Mouse (Mus musculus) embryonic facial prominence, embryonic 14.5 days (tissue): Measurements from ENCODE around the gene Zfp365. TPM values are rescaled to one million over a fixed set of nuclear protein-coding genes. Genes with fewer than 3 reads are reported as not detected.
A peak's percentile ranks its signal among the peaks of the same experiment; 100 is the strongest.

Experiments
- ATAC-seq: fragments of 200-750 bp; cut with Nextera tagmentation; 2 replicates; pipeline ENCODE4 v1.8.0; 2017; ENCODE audit warnings: low read depth, moderate number of reproducible peaks, moderate TSS enrichment
- DNase-seq: peaks from one replicate; pipeline ENCODE4 v3.0.0-alpha.2; 2015; ENCODE audit warnings: low spot score
- H3K27ac ChIP-seq: fragments of 300-500 bp; sonication (generic); replicated peaks from 2 replicates; pipeline ENCODE4 v1.5.1; 2014; ENCODE audit warnings: low read depth, mild to moderate bottlenecking, low read length, moderate library complexity
- H3K27me3 ChIP-seq: fragments of 300-500 bp; sonication (generic); replicated peaks from 2 replicates; pipeline ENCODE4 v1.6.1; 2014; ENCODE audit warnings: low read length; ENCODE audit not compliant: control insufficient read depth, insufficient read depth
- H3K36me3 ChIP-seq: fragments of 300-500 bp; sonication (generic); 2 replicates; pipeline ENCODE4 v1.6.1; 2014; ENCODE audit warnings: low read length, mixed read lengths; ENCODE audit not compliant: control insufficient read depth, insufficient read depth
- H3K4me1 ChIP-seq: fragments of 300-500 bp; sonication (generic); 2 replicates; pipeline ENCODE4 v1.6.1; 2014; ENCODE audit warnings: antibody characterized with exemption, low read length; ENCODE audit not compliant: control insufficient read depth, insufficient read depth
- H3K4me2 ChIP-seq: fragments of 300-500 bp; sonication (generic); 2 replicates; pipeline ENCODE4 v1.6.1; 2014; ENCODE audit warnings: low read depth, mild to moderate bottlenecking, low read length, moderate library complexity, mixed read lengths
- H3K4me3 ChIP-seq: fragments of 300-500 bp; sonication (generic); 2 replicates; pipeline ENCODE4 v1.5.1; 2014; ENCODE audit warnings: low read depth, mild to moderate bottlenecking, low read length
- H3K9ac ChIP-seq: fragments of 300-500 bp; sonication (generic); 2 replicates; pipeline ENCODE4 v1.6.1; 2014; ENCODE audit warnings: low read depth, mild to moderate bottlenecking, low read length, moderate library complexity, mixed read lengths
- H3K9me3 ChIP-seq: fragments of 300-500 bp; sonication (generic); 2 replicates; pipeline ENCODE4 v1.6.1; 2016; ENCODE audit warnings: low read length; ENCODE audit not compliant: control insufficient read depth
- WGBS: fragments of 180-500 bp; shearing (Covaris S2); extraction: QIAGEN DNeasy Blood & Tissue Kit; methylation state at CpG from one replicate; pipeline ENCODE4 v1.1.7; 2014; 5-methylcytosine and 5-hydroxymethylcytosine counted together
- polyA plus RNA-seq: library from polyadenylated mRNA; unstranded; fragments of >200 nt; fragmentation: Nextera tagmentation; extraction: Ambion mirVana; gene quantifications from 2 replicates; pipeline ENCODE4 v1.2.1, GENCODE M21; 2014

Zfp365 gene
- polyA plus RNA-seq, 1 experiment from 2014 or later = 1.8 TPM

GRCm38 (mm10) chr10:67855760-67856159, 56.7 kb downstream of the Zfp365 start:
- Histone ChIP-seq H3K4me1 (no peaks in the 10 kb centered on the region), H3K4me2 (no peak overlapping the region), H3K9me3 (no peaks in the 10 kb centered on the region), H3K27me3 (no peaks in the 10 kb centered on the region), H3K4me3 (no peak overlapping the region), H3K27ac (no peak overlapping the region), H3K9ac (no peak overlapping the region), H3K36me3 (no peaks in the 10 kb centered on the region)
- ATAC-seq (no peak), DNase-seq (no peak)
- 54% methylated on average over 5 of the region's 5 CpGs for WGBS

GRCm38 (mm10) chr10:67852411-67852810, 60.1 kb downstream of the Zfp365 start:
- Histone ChIP-seq H3K36me3 (no peaks in the 10 kb centered on the region), H3K9ac (no peak overlapping the region), H3K27ac (no peak overlapping the region), H3K4me3 (no peak overlapping the region), H3K4me2 (no peak overlapping the region), H3K4me1 (no peaks in the 10 kb centered on the region), H3K27me3 (no peaks in the 10 kb centered on the region), H3K9me3 (no peaks in the 10 kb centered on the region)
- 49% methylated on average over 6 of the region's 6 CpGs for WGBS
- DNase-seq = no peak
- ATAC-seq = no peak

GRCm38 (mm10) chr10:67851079-67851478, 61.4 kb downstream of the Zfp365 start:
- peak; percentile 20 for DNase-seq
- no peaks in the 10 kb centered on the region for H3K9me3 ChIP-seq

GRCm38 (mm10) chr10:67846016-67846650, 66.3 kb downstream of the Zfp365 start:
- DNase-seq (peak; percentile 40), ATAC-seq (no peak)
- Histone ChIP-seq H3K9me3 (no peaks in the 10 kb centered on the region), H3K27ac (no peak overlapping the region), H3K9ac (no peak overlapping the region), H3K4me2 (no peak overlapping the region; the same call in 1 of the 2 replicates), H3K4me3 (no peak overlapping the region), H3K27me3 (no peaks in the 10 kb centered on the region), H3K4me1 (no peaks in the 10 kb centered on the region; the same call in 1 of the 2 replicates), H3K36me3 (no peaks in the 10 kb centered on the region)
- WGBS = 70% methylated on average over 14 of the region's 14 CpGs

More at GRCm38 (mm10) chr10:67851079-67851478, 61.4 kb downstream of the Zfp365 start:
- no peaks in the 10 kb centered on the region; the same call in 1 of the 2 replicates for H3K4me1 ChIP-seq
- no peak overlapping the region for H3K27ac ChIP-seq
- WGBS = 70% methylated on average over 6 of the region's 6 CpGs
- no peak overlapping the region for H3K4me2 ChIP-seq
- no peaks in the 10 kb centered on the region for H3K27me3 ChIP-seq
- no peaks in the 10 kb centered on the region for H3K36me3 ChIP-seq
- ATAC-seq = peak; percentile 47; the same call in 1 of the 2 replicates
- H3K4me3 ChIP-seq = no peak overlapping the region
- no peak overlapping the region for H3K9ac ChIP-seq

- Histone ChIP-seq H3K9ac (no peak overlapping the region), H3K4me1 (no peaks in the 10 kb centered on the region; the same call in 1 of the 2 replicates), H3K27ac (no peak overlapping the region), H3K36me3 (no peaks in the 10 kb centered on the region), H3K9me3 (no peaks in the 10 kb centered on the region), H3K4me3 (no peak overlapping the region), H3K27me3 (no peaks in the 10 kb centered on the region), H3K4me2 (no peak overlapping the region)
- no peak for ATAC-seq
- 89% methylated on average over 10 of the region's 10 CpGs for WGBS
- no peak for DNase-seq
These were observed 70.9 kb downstream of the Zfp365 start for GRCm38 (mm10) chr10:67841596-67841995.

- H3K4me1 ChIP-seq = no peaks in the 10 kb centered on the region
- no peaks in the 10 kb centered on the region for H3K27me3 ChIP-seq
- no peaks in the 10 kb centered on the region for H3K36me3 ChIP-seq
- H3K4me3 ChIP-seq = no peak overlapping the region
- H3K27ac ChIP-seq = no peak overlapping the region
- no peak overlapping the region for H3K4me2 ChIP-seq
- WGBS = 82% methylated on average over 4 of the region's 4 CpGs
- no peak for DNase-seq
- no peak for ATAC-seq
- no peak overlapping the region for H3K9ac ChIP-seq
- H3K9me3 ChIP-seq = no peaks in the 10 kb centered on the region
These were observed 71.7 kb downstream of the Zfp365 start for GRCm38 (mm10) chr10:67840735-67841134.

GRCm38 (mm10) chr10:67839156-67839555, 73.3 kb downstream of the Zfp365 start:
- Histone ChIP-seq H3K4me1 (no peaks in the 10 kb centered on the region), H3K4me2 (no peak overlapping the region), H3K9me3 (no peaks in the 10 kb centered on the region), H3K27ac (no peak overlapping the region), H3K36me3 (no peaks in the 10 kb centered on the region), H3K27me3 (no peaks in the 10 kb centered on the region), H3K4me3 (no peak overlapping the region), H3K9ac (no peak overlapping the region)
- ATAC-seq = no peak
- WGBS = 76% methylated on average over 3 of the region's 3 CpGs
- peak; percentile 9 for DNase-seq

GRCm38 (mm10) chr10:67836426-67836825, 76.0 kb downstream of the Zfp365 start:
- 0 out of 2 replicates have a peak, but pooled peaks have one; percentile 9 for ATAC-seq
- no peak overlapping the region for H3K9ac ChIP-seq
- H3K4me2 ChIP-seq = peak overlapping the region; percentile 34
- H3K9me3 ChIP-seq = no peaks in the 10 kb centered on the region
- H3K27me3 ChIP-seq = no peaks in the 10 kb centered on the region
- H3K4me3 ChIP-seq = no peak overlapping the region
- DNase-seq = peak; percentile 57
- 56% methylated on average over 17 of the region's 17 CpGs for WGBS
- H3K27ac ChIP-seq = 0 out of 2 replicates have a peak overlapping the region, but pooled peaks have one; percentile 17
- no peaks in the 10 kb centered on the region for H3K36me3 ChIP-seq
- no peaks in the 10 kb centered on the region for H3K4me1 ChIP-seq
